Mouse (Mus musculus) E14TG2a.4 (cell line): ENCODE measurements around the gene Sparc.

Source experiments
- CTCF ChIP-seq: conservative IDR thresholded peaks from 2 replicates; pipeline ENCODE4 v1.5.1; 2014; ENCODE audit warnings: low read length
- NANOG ChIP-seq: IDR thresholded peaks from 2 replicates; pipeline ENCODE4 v1.6.1; 2014; ENCODE audit warnings: borderline replicate concordance, low read length, mixed read lengths
- POU5F1 ChIP-seq: IDR thresholded peaks from 2 replicates; pipeline ENCODE4 v1.6.1; 2014; ENCODE audit warnings: low read length, borderline replicate concordance

DNA sequence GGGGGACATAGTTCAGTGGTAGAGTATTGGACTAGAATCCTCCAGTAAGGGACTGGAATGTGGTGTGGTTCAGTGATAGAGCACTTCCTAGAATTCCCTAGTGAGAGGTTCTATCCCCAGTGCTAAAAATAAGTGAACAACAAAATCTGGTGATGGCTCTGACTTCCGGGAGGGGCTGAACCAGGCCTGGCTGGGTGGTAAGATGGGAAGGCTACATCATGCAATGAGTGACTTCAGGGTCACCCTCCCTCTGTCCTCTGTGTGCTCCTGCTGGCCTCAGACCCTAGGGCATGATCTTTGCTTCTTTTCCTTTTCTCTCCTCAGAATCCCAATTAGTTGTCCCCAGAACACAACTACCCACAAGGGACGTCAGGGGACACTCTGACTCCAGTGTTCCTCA is 25.9 kb downstream of the Sparc start:
- TF ChIP-seq CTCF, result no peak
- no peak for TF ChIP-seq NANOG
- TF ChIP-seq POU5F1, result no peak
